Mouse (Mus musculus) lung, adult 2 months (tissue): ENCODE measurements around the gene Csn1s2a.

Experiments used
- CTCF ChIP-seq: fragments of 200-500 bp; IDR thresholded peaks from 2 replicates; pipeline ENCODE4 v1.5.1; 2011; ENCODE audit warnings: mild to moderate bottlenecking, low read length, control low read depth; ENCODE audit not compliant: insufficient read depth
- POLR2A ChIP-seq: fragments of 200-500 bp; IDR thresholded peaks from 2 replicates; pipeline ENCODE4 v1.6.1; 2011; ENCODE audit warnings: low read depth, mild to moderate bottlenecking, control low read depth, low read length, borderline replicate concordance; ENCODE audit errors: extremely low read depth

GRCm38 (mm10) chr5:87764546-87764945 lies 9.8 kb upstream of the Csn1s2a start:
- TF ChIP-seq POLR2A (no peak), CTCF (no peak)
